Mouse (Mus musculus) right cerebral cortex, postnatal 4 days (tissue): ENCODE measurements around the gene Ggact.

ENCODE experiments used
- DNase-seq: peaks from one replicate; pipeline ENCODE4 v3.0.0-alpha.2; 2022

Gene Ggact

DNA sequence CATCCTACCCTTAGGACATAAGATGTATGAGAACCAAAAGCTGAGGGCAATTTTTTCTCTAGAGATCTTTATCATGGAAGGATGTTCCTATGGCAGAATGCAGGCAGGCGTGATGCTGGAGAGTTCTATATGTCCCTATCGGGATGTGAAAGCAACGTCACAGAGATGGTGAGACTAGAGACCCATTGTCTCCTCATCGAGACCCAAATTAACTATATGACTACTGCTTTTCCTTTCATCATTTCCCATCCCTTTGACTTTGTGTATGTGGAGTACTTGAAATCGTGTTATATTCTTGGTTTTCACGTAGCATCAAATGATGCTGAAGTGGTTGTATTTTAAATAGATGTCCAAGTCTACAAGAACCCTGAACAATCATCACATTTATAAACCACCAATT lies at the start of gene Ggact:
TSS of gene Ggact (minus strand) at position 101 of the 400 bp plus-strand sequence.
- DNase-seq = no peak

DNA sequence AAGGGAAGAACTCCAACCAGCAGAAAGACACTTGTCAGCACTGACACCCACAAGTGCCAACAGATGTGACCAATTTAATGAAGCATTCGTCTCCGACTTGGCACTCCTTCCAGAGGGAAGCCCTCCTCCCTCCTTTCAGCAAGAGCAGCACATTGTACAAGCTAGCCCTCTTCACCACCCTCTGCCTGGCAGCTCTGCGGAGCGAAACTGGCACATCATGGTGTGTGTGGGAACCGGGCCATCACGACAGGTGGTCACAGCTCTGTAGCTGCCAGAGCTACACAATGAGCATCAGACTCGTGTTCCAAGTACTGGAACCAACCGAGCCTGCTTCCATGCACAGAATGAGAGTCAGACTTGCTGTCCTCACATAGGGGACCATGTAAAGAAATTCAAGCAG lies 44.4 kb upstream of the Ggact start:
- DNase-seq = peak; percentile 83

- DNase-seq = peak; percentile 59
Observed at GRCm38 (mm10) chr14:122953331-122953730, 39.8 kb upstream of the Ggact start.

GRCm38 (mm10) chr14:122952556-122952955 lies 39.0 kb upstream of the Ggact start:
- no peak for DNase-seq

DNA sequence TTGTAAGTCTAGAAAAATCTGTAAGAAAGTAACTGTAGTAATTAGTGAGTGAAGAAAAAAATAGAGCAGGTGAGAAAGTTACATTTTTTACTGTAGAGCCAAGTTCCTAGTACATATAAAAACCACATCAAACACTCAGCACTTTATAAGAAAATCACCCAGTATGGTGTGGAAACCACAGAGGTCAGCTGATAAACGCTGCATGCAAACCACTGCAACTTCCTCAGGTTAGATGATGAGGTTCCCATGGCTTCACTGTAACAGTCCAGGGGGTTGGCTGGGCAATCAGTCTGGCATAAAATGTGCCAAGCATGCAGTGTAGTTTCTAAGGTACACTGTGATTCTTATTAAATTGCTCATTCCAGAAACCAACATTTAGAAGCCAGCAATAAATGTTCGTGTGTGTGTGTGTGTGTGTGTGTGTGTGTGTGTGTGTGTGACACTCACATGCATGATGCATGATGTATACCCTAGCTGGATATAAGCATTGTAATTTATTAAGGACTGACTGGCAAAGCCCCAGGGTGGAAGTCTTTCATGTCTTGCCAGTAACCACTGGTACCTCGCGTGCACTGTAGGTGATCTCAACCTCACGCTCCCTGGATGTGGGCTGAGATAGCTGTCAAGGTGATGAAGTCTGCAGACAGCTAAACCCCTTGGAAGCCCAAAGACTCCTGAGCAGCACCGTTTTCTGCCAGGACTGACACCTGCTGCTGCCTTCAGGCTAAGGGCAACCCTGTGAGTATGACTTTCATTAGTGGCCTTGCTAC lies 38.3 kb upstream of the Ggact start:
- DNase-seq = no peak

DNA sequence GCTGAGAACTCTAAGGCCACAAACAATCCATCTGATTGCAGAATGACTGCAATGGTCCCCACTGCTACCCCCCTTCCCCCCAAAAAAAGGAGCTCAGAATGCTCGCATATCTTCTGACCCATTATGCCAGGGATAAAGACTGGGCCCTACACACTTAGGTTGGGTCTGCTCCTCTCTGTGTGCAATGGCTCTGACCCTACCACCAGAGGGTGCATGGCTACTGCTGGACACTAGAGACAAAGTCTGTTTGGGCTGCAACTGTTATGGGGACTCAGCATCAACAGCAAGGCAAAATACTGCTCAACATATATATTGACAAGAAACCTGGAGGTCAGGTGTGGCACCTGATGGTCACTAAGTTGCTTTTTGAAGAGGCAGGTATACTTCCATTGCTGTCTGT lies 37.4 kb upstream of the Ggact start:
- no peak for DNase-seq

- no peak for DNase-seq
Observed at GRCm38 (mm10) chr14:122943475-122943853, 29.9 kb upstream of the Ggact start.

DNA sequence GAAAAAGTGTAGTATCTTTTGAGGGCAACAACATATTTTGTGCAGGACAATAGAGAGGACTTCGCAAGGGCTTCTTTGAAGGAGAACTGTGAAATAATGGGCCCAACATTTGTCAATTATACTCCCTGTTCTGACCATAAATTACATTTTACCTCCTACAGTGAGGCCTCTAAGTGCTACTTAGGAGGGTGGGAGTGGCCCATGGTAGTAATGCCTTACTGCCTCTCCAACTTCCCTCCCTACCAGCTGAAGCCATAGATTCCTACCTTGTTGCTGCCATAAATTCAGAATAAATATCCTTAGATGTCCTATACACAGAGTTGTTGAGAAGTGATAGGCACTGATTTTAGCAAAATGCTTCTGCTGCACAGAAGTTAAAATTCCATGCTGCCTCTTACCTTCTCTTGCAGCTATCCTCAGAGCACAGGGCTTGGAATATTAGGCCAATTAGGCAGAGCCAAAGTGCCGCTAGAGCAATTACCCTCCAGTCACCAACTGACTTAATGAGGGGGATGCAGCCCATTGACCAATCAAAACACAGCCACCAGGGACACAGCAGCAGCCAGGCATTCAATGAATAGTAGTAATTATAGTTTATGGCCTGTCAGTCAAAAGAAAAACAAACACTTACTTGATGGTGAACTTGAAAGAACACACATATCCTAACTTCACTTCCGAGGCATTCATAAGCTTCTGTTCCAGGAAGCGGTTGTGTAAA lies 29.4 kb upstream of the Ggact start:
- DNase-seq = no peak

DNA sequence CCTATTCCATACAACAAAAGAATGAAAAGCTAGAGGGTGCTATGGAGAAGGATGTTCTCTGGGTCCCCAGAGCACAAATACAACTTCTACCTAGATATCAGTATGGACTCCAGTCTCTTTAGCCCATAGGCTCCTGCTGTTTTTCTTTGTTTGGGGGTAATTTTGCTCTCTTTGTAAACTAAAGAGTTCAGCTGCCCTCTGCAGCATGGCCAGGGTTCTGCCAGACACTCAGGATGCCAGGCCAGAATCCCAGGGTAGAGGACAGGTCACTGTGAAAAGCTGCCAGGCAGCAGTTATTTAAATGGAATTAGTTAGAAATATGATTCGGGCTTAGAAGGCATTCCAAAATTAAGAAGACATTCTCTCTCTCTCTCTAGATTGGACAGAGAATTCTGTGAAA lies 22.9 kb upstream of the Ggact start:
- no peak for DNase-seq

DNA sequence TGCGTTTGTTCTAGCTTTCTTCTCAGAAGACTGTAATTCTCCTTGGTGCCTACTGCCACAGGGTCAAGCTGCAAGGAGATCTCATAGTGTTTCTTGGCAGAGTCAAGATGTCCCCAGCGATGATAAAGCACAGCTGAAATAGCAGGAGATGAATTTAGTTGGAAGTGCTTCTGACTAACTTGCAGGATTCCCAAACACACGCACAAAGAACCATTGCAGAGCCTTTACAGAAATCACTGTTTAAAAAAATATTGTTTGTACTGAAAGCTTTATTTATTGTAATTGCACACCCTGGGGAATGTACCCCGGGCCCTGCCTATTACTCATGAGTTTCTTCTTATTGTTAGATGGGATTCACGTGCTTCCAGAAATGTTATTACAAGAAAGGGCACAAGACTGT lies 6.5 kb upstream of the Ggact start:
- no peak for DNase-seq

DNA sequence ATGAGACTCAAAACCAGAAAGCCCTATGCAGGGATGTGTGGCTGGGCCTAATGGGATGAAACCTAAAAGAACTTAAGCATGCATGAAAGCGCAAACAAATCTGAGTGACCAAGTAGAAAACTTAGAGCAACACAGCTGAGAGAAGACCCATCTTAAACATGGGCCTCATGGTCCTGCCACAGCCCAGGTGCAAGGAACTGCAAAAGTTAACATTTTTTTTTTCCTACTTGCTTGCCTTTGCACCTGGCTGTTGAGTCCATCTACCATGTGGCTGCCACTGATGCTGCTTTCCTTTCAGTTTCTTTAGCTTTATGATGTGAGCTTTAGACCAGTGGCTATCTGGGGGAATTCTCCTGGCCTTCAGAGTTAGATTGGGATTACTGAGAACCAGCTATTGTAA lies 4.1 kb upstream of the Ggact start:
- DNase-seq = no peak

GRCm38 (mm10) chr14:122912812-122913498 lies 602 bp downstream of the Ggact start:
- peak; percentile 59 for DNase-seq

DNA sequence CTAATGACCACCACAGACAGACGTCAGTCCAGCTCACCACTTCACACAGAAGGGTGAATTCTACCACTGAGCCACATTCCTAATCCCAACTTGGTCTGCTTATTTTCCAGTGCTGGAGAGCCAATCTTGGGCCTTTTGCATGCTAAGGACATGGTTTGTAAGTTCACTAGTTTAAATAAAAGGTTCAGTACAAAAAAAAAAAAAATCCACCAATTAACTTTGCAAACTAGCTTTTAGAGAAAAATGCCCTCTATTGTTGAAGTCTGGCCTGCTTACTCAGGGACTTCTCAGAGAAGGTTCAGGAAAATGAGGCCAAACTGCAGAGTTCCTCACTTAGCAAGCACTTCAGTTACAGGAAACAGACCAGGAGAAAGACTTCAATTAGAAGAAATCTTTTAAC lies 1.4 kb downstream of the Ggact start:
- no peak for DNase-seq

GRCm38 (mm10) chr14:122911265-122911664 lies 2.3 kb downstream of the Ggact start:
- DNase-seq = no peak

DNA sequence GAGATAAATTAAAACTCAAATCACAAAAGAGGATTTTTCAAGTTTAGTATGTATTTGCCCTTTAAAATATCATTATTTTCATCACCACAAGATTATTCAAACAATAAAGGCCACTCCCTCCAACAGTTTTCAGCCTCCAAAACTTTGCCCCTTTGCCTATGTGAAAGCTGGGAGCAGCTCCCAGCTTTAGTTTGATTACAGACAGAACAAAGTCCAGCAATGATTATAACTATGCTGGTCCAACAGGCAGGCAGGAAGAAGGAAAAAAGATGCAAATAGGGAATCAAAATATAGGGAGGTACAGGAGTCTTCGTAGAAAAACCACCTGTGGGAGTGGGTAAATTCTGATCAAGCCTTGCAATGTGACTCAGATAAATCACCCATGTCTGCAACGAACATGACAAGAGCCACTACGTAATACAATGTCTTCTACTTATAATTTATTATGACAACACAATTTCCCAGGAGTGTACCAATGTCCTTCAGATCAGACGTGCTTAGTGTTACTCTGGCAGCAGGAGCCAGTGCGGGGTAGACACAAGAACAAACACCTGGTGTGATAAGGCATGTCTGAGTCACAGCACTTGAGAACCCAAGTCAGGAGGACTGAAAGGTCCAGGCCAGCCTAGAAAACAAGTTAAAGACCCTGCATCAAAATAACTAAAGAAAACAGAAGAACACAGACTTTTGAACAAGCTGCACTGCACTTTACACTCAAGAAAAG lies 4.0 kb downstream of the Ggact start:
- no peak for DNase-seq

GRCm38 (mm10) chr14:122908075-122908474 lies 5.5 kb downstream of the Ggact start:
- DNase-seq = no peak

DNA sequence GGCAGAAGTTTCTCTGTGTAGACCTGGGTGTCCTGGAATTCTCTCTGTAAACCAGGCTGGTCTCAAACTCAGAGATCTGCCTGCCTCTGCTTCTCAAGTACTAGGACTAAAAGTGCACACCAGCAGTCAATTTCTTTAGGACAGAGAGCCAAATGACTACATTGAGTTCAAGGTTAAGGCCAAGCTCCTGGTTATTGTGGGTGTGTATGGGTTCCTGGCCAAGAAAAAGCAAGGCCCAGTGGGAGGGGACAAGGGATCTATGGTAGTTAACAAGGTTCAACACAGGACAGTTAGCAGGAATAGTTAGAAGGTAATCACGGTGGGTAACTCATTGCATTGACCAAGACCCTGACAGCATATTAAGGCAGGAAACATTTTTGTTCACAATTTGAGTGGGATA lies 8.6 kb downstream of the Ggact start:
- no peak for DNase-seq

DNA sequence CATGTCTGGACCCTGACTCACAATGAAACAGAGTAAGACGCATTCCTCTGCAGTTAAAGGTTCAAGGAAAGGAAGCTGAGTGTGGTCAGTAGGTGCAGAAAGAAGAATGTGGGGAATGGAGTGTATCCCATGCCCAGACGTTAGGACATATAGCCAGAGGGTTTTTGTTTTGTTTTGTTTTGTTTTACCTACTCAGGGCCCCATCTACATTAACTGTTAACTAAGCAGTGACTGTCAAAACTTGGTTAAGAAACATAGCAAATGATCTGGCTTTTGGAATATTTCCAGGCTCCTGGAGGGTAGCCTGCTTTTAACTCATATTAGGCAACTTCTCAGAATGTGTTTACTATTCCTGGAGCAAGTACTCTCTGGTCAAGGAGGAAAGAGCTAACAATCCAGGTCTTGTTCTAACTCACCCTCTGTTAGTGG lies 9.6 kb downstream of the Ggact start:
- no peak for DNase-seq

- DNase-seq = peak; percentile 60
Observed at GRCm38 (mm10) chr14:122902884-122903283, 10.7 kb downstream of the Ggact start.

DNA sequence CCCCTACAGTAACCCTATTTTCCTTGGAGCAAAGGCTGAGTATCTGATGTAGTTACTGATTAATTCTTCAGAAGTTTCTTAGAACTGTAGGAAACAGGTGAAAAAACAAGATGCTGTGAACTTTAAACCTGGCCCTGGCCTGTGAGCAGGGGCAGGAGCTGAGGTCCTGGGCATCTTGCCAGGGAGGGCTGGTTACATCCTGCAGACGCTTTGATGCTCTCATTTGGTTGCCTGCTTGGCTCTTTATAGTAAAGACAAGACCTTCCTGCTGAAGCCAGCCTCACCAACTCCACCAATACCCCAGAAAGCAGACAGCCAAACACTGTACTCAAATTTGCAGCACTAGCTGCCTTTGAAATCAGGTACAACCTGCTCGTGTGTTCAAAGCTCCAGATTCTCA lies 11.4 kb downstream of the Ggact start:
- DNase-seq = peak; percentile 29

DNA sequence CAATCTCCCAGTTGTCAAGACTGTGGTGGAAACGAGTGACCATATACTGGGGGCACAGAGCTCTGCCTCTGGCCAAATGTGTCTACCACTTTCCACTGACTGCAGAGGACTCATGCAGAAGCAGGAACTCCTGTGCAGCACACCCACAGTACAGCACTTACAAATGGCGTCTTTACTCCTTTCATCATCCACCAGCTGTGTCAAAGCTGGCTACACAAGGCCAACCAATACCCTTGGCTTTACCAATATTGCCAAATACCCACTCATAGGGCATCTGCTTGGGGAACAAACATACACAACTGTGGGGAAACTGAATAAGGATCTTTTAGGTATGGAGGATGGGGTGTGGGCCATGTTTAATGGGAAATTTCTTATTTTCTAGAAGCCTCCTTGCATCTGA lies 11.8 kb downstream of the Ggact start:
- DNase-seq = no peak

GRCm38 (mm10) chr14:122901177-122901576 lies 12.4 kb downstream of the Ggact start:
- DNase-seq = no peak

GRCm38 (mm10) chr14:122900679-122901078 lies 12.9 kb downstream of the Ggact start:
- DNase-seq = peak; percentile 18
